Mouse (Mus musculus) myocyte (in vitro differentiated cells): ENCODE data around the gene Slco1a5.

ENCODE experiments used
- MYOD1 ChIP-seq, 3 experiments: IDR thresholded peaks; one replicate each; pipeline ENCODE4 v1.6.1; 2011; ENCODE audit warnings: control low read depth in 2 of 3, low read depth in 2 of 3, mild to moderate bottlenecking in 2 of 3, moderate library complexity in 1 of 3; ENCODE audit not compliant: insufficient read length in 2 of 3, control insufficient read depth in 1 of 3
- POLR2A ChIP-seq: IDR thresholded peaks from one replicate; pipeline ENCODE4 v1.6.1; 2011; ENCODE audit warnings: low read depth, mild to moderate bottlenecking, control low read depth, moderate library complexity; ENCODE audit not compliant: insufficient read length
- SRF ChIP-seq: IDR thresholded peaks from one replicate; pipeline ENCODE4 v1.6.1; 2011; ENCODE audit warnings: low read depth; ENCODE audit not compliant: control insufficient read depth, insufficient read length
- USF1 ChIP-seq: IDR thresholded peaks from one replicate; pipeline ENCODE4 v1.6.1; 2011; ENCODE audit warnings: low read depth, mild to moderate bottlenecking, control low read depth, moderate library complexity

- TF ChIP-seq MYOD1 (IDR thresholded peaks at IDR 0.05; ENCODE audit: control insufficient read depth in 1 of 3, insufficient read length in 2 of 3, low read depth in 2 of 3) = no peak
- no peak for TF ChIP-seq SRF
- no peak for TF ChIP-seq USF1
- TF ChIP-seq POLR2A = no peak
These were observed 114.4 kb downstream of the Slco1a5 start, which contains the start of gene Slco1a6 for GRCm38 (mm10) chr6:142208421-142208820.
